Mouse (Mus musculus) gastrocnemius, adult 2 months (tissue): ENCODE data around the gene Mcub. TPM values are rescaled to one million over a fixed set of nuclear protein-coding genes. Genes with fewer than 3 reads are reported as not detected.

Source experiments
- DNase-seq: peaks from one replicate; pipeline ENCODE4 v3.0.0; 2022
- H3K27ac ChIP-seq: fragments of 200-600 bp; 2 replicates; pipeline ENCODE4 v1.8.1; 2022; ENCODE audit warnings: mild to moderate bottlenecking
- H3K4me3 ChIP-seq: fragments of 200-600 bp; 2 replicates; pipeline ENCODE4 v1.8.1; 2022; ENCODE audit warnings: mild to moderate bottlenecking, moderate library complexity
- CTCF ChIP-seq: fragments of 200-600 bp; IDR thresholded peaks from 2 replicates; pipeline ENCODE4 v1.8.1; 2022; ENCODE audit warnings: antibody characterized with exemption, mild to moderate bottlenecking, moderate library complexity
- intact Hi-C: fragments of 180-260 bp; cut with DNase I; formaldehyde crosslinking; loops from one replicate; pipeline ENCODE4 v1.15.1; 2025
- total RNA-seq, 2 experiments: library from RNA; stranded (reverse); gene quantifications; 2 replicates each; pipeline ENCODE4 v1.2.3; 2021

The Mcub gene
- total RNA-seq, 2 experiments from 2014 or later: 0.82 to 1.1 TPM

GRCm38 (mm10) chr3:129941291-129941690, 28.7 kb downstream of the Mcub start:
- intact Hi-C loops: no loop called here
- Histone ChIP-seq H3K4me3 (no peak overlapping the region), H3K27ac (no peak overlapping the region)
- TF ChIP-seq CTCF: no peak
- no peak for DNase-seq

GRCm38 (mm10) chr3:129940780-129941179, 29.2 kb downstream of the Mcub start:
- TF ChIP-seq CTCF: no peak
- Histone ChIP-seq H3K4me3 (no peak overlapping the region), H3K27ac (no peak overlapping the region)
- DNase-seq: no peak
- intact Hi-C loops: no loop called here

- Histone ChIP-seq H3K4me3 (no peak overlapping the region), H3K27ac (no peak overlapping the region)
- no peak for DNase-seq
- intact Hi-C loops: no loop called here
- no peak for TF ChIP-seq CTCF
Observed at GRCm38 (mm10) chr3:129939058-129939457, 30.9 kb downstream of the Mcub start.

- TF ChIP-seq CTCF: no peak
- no peak overlapping the region for H3K27ac ChIP-seq
- DNase-seq: peak; percentile 18
- intact Hi-C loops: no loop called here
- no peak overlapping the region for H3K4me3 ChIP-seq
Observed at GRCm38 (mm10) chr3:129937848-129938247, 32.2 kb downstream of the Mcub start.

GRCm38 (mm10) chr3:129936561-129936960, 33.4 kb downstream of the Mcub start:
- H3K4me3 ChIP-seq: no peak overlapping the region
- no peak overlapping the region for H3K27ac ChIP-seq
- TF ChIP-seq CTCF: no peak
- no peak for DNase-seq
- intact Hi-C loops: no loop called here

- TF ChIP-seq CTCF: peak; percentile 43
- H3K27ac ChIP-seq: no peak overlapping the region
- no peak overlapping the region for H3K4me3 ChIP-seq
- intact Hi-C loops: no loop called here
- DNase-seq: no peak
Observed at GRCm38 (mm10) chr3:129932443-129932842, 37.6 kb downstream of the Mcub start.

GRCm38 (mm10) chr3:129930213-129930778, 39.7 kb downstream of the Mcub start:
- TF ChIP-seq CTCF: no peak
- peak; percentile 63 for DNase-seq
- intact Hi-C loops: no loop called here
- no peak overlapping the region for H3K27ac ChIP-seq
- H3K4me3 ChIP-seq: no peak overlapping the region

- intact Hi-C loops: no loop called here
- H3K4me3 ChIP-seq: no peak overlapping the region
- DNase-seq: no peak
- H3K27ac ChIP-seq: no peak overlapping the region
- TF ChIP-seq CTCF: no peak
Observed at GRCm38 (mm10) chr3:129925861-129926260, 44.1 kb downstream of the Mcub start.

GRCm38 (mm10) chr3:129923581-129923980, 46.4 kb downstream of the Mcub start:
- no peak overlapping the region for H3K27ac ChIP-seq
- intact Hi-C loops: no loop called here

GRCm38 (mm10) chr3:129918434-129918833, 51.6 kb downstream of the Mcub start:
- TF ChIP-seq CTCF: peak; percentile 84
- Histone ChIP-seq H3K27ac (no peak overlapping the region), H3K4me3 (no peak overlapping the region)
- intact Hi-C loops: loop anchor here (1.0 kb wide), 1 partner anchor 161 kb away; no protein-coding TSS in a partner anchor
- peak; percentile 73 for DNase-seq

More at GRCm38 (mm10) chr3:129923581-129923980, 46.4 kb downstream of the Mcub start:
- no peak for DNase-seq
- TF ChIP-seq CTCF: no peak
- no peak overlapping the region for H3K4me3 ChIP-seq

GRCm38 (mm10) chr3:129917424-129917823, 52.6 kb downstream of the Mcub start:
- no peak overlapping the region for H3K4me3 ChIP-seq
- H3K27ac ChIP-seq: no peak overlapping the region
- intact Hi-C loops: no loop called here
- DNase-seq: no peak
- no peak for TF ChIP-seq CTCF

- intact Hi-C loops: no loop called here
- Histone ChIP-seq H3K27ac (no peak overlapping the region), H3K4me3 (no peak overlapping the region)
- DNase-seq: no peak
- no peak for TF ChIP-seq CTCF
Observed at GRCm38 (mm10) chr3:129913241-129913640, 56.8 kb downstream of the Mcub start.

- H3K4me3 ChIP-seq: no peak overlapping the region
- TF ChIP-seq CTCF: no peak
- no peak overlapping the region for H3K27ac ChIP-seq
- intact Hi-C loops: no loop called here
- DNase-seq: no peak
Observed at GRCm38 (mm10) chr3:129912025-129912424, 58.0 kb downstream of the Mcub start.

- H3K27ac ChIP-seq: no peak overlapping the region
- H3K4me3 ChIP-seq: no peak overlapping the region
- intact Hi-C loops: no loop called here
- no peak for TF ChIP-seq CTCF
- no peak for DNase-seq
Observed at GRCm38 (mm10) chr3:129904381-129905132, 65.4 kb downstream of the Mcub start.
